8 mouse cellular contexts compared by ENCODE assay signal in genomic region chr11:103722040-103722481, GRCm38 (mm10). TPM values are rescaled to one million over a fixed set of nuclear protein-coding genes. Genes with fewer than 3 reads are reported as not detected.
A peak's percentile ranks its signal among the peaks of the same experiment; 100 is the strongest.
DNase-seq lines count a peak whose midpoint lies in the region; ATAC-seq lines count a peak whose summit lies in the region.

No protein-coding gene starts in this region.

- H3K4me2 ChIP-seq in liver, embryonic 11.5 days, result peak overlapping the region; percentile 25; the same call in 1 of the 2 replicates
- H3K4me2 ChIP-seq in embryonic facial prominence, embryonic 12.5 days (replicated peaks), result peak overlapping the region; percentile 46
- peak overlapping the region; percentile 49 for H3K4me2 ChIP-seq in midbrain, embryonic 16.5 days (ENCODE audit: low read length)

- no peaks in the 10 kb centered on the region; the same call in 1 of the 2 replicates for H3K27me3 ChIP-seq in liver, embryonic 11.5 days (replicated peaks; ENCODE audit: control insufficient read depth, insufficient read depth, low read length)
- no peaks in the 10 kb centered on the region for H3K27me3 ChIP-seq in embryonic facial prominence, embryonic 12.5 days
- H3K27me3 ChIP-seq in midbrain, embryonic 16.5 days (ENCODE audit: control insufficient read depth, insufficient read depth, low read depth, low read length), result no peaks in the 10 kb centered on the region

- 21% methylated on average over 9 of the region's 9 CpGs for WGBS in liver, embryonic 11.5 days
- 11% methylated on average over 9 of the region's 9 CpGs for WGBS in embryonic facial prominence, embryonic 12.5 days
- WGBS in midbrain, embryonic 16.5 days, result 14% methylated on average over 9 of the region's 9 CpGs

- H3K4me3 ChIP-seq in liver, embryonic 11.5 days (ENCODE audit: low read depth, low read length), result no peak overlapping the region
- H3K4me3 ChIP-seq in embryonic facial prominence, embryonic 12.5 days, result 0 out of 2 replicates have a peak overlapping the region, but pooled peaks have one; percentile 1
- H3K4me3 ChIP-seq in midbrain, embryonic 16.5 days (ENCODE audit: low read depth, low read length), result peak overlapping the region; percentile 18

- H3K27ac ChIP-seq in liver, embryonic 11.5 days (ENCODE audit: low read depth, low read length), result no peak overlapping the region
- no peak overlapping the region for H3K27ac ChIP-seq in embryonic facial prominence, embryonic 12.5 days
- H3K27ac ChIP-seq in midbrain, embryonic 16.5 days (ENCODE audit: low read length), result peak overlapping the region; percentile 72

- H3K4me1 ChIP-seq in liver, embryonic 11.5 days (replicated peaks; ENCODE audit: control insufficient read depth, insufficient read depth, low read length), result peaks cover 2% of the 10 kb centered on the region
- H3K4me1 ChIP-seq in embryonic facial prominence, embryonic 12.5 days, result peaks cover 12% of the 10 kb centered on the region
- H3K4me1 ChIP-seq in midbrain, embryonic 16.5 days (ENCODE audit: control insufficient read depth, insufficient read depth, low read length), result peaks cover 8% of the 10 kb centered on the region

- H3K9ac ChIP-seq in liver, embryonic 11.5 days (ENCODE audit: low read depth, low read length), result no peak overlapping the region
- H3K9ac ChIP-seq in embryonic facial prominence, embryonic 12.5 days, result no peak overlapping the region
- H3K9ac ChIP-seq in midbrain, embryonic 16.5 days (ENCODE audit: low read depth, low read length), result peak overlapping the region; percentile 40; the same call in 1 of the 2 replicates

- H3K36me3 ChIP-seq in liver, embryonic 11.5 days (ENCODE audit: control insufficient read depth, insufficient read depth, low read length), result no peaks in the 10 kb centered on the region
- no peaks in the 10 kb centered on the region for H3K36me3 ChIP-seq in embryonic facial prominence, embryonic 12.5 days
- no peaks in the 10 kb centered on the region for H3K36me3 ChIP-seq in midbrain, embryonic 16.5 days (ENCODE audit: control insufficient read depth, insufficient read depth, low read length)

- no peak for DNase-seq in liver, embryonic 11.5 days (ENCODE audit: low spot score)
- no peak for DNase-seq in liver
- DNase-seq in kidney, adult 11 months, result peak; percentile 53
- DNase-seq in right cerebral cortex, postnatal 4 days, result no peak
- DNase-seq in thymus, postnatal 36 days, result no peak
- DNase-seq in right cerebral cortex, adult 18-20 months, result no peak

- no peaks in the 10 kb centered on the region for H3K9me3 ChIP-seq in liver, embryonic 11.5 days (ENCODE audit: control insufficient read depth, low read length)
- no peaks in the 10 kb centered on the region for H3K9me3 ChIP-seq in embryonic facial prominence, embryonic 12.5 days
- H3K9me3 ChIP-seq in midbrain, embryonic 16.5 days (replicated peaks; ENCODE audit: control insufficient read depth, low read length, poor library complexity, severe bottlenecking), result no peaks in the 10 kb centered on the region

- no peak for ATAC-seq in liver, embryonic 11.5 days (replicated peaks; ENCODE audit: low FRiP score)
- ATAC-seq in embryonic facial prominence, embryonic 12.5 days (ENCODE audit: insufficient number of reproducible peaks, insufficient read depth, low FRiP score, low TSS enrichment), result 0 out of 2 replicates have a peak, but pooled peaks have one; percentile 68
- peak; percentile 68 for ATAC-seq in midbrain, embryonic 16.5 days

RNA-seq across cellular contexts. Expression of gene Gosr2, which starts 24.4 kb away (rescaled TPM):
- polyA plus RNA-seq in liver, embryonic 11.5 days (2014; fragmentation: Nextera tagmentation; extraction: Ambion mirVana), result 65.9 and 78.1 TPM in 2 replicates
- 92.5 and 98.1 TPM in 2 replicates for polyA plus RNA-seq in embryonic facial prominence, embryonic 12.5 days (2016; fragmentation: Nextera tagmentation; extraction: Ambion mirVana)
- 93.2 and 96.2 TPM in 2 replicates for polyA plus RNA-seq in midbrain, embryonic 16.5 days (2015; fragmentation: Nextera tagmentation; extraction: Ambion mirVana)

RNA-seq across cellular contexts. Expression of gene Wnt9b, which starts 27.6 kb away (rescaled TPM):
- 0.19 and 0.34 TPM in 2 replicates for polyA plus RNA-seq in liver, embryonic 11.5 days (2014; fragmentation: Nextera tagmentation; extraction: Ambion mirVana)
- 3.5 and 4.3 TPM in 2 replicates for polyA plus RNA-seq in embryonic facial prominence, embryonic 12.5 days (2016; fragmentation: Nextera tagmentation; extraction: Ambion mirVana)
- polyA plus RNA-seq in midbrain, embryonic 16.5 days (2015; fragmentation: Nextera tagmentation; extraction: Ambion mirVana), result 0.92 and 1.1 TPM in 2 replicates

RNA-seq across cellular contexts. Expression of gene Wnt3, which starts 51.9 kb away (rescaled TPM):
- 0.43 and 0.47 TPM in 2 replicates for polyA plus RNA-seq in liver, embryonic 11.5 days (2014; fragmentation: Nextera tagmentation; extraction: Ambion mirVana)
- polyA plus RNA-seq in embryonic facial prominence, embryonic 12.5 days (2016; fragmentation: Nextera tagmentation; extraction: Ambion mirVana), result 4.7 and 6.1 TPM in 2 replicates
- 18.8 and 21.2 TPM in 2 replicates for polyA plus RNA-seq in midbrain, embryonic 16.5 days (2015; fragmentation: Nextera tagmentation; extraction: Ambion mirVana)
